ENCODE assay signal across 8 mouse cellular contexts in the genomic region with DNA sequence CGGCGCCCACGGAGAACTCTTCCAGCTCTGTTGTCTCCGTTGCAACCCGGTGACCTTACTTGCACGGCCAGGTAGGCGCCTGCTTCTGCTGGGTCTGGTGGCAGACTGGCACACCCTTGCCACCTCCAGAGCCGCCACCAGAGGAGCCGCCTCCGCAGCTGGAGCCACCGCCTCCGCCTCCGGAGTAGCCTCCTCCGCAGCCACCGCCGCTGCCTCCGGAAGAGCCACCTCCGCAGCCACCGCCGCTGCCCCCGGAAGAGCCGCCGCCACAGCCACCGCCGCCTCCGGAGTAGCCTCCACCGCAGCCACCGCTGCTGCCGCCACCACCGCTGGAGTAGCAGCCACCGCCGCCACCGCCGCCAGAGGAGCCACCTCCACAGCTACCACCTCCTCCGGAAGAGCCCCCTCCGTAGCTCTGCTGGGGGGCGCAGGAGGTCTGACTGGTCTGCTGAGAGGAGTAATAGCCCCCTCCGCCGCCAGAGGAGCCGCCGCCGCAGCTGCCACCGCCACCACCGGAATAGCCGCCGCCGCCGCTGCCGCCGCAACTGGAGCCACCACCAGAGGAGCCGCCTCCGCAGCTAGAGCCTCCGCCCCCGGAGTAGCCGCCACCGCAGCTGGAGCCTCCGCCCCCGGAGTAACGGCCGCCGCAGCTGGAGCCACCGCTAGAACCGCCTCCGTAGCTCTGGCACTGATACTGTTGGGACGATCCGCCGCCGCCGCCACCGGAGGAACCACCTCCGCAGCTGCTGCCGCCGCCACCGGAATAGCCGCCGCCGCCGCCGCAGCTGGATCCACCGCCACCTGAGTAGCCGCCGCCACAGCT. TPM values are rescaled to one million over a fixed set of nuclear protein-coding genes. Genes with fewer than 3 reads are reported as not detected.
A peak's percentile ranks its signal among the peaks of the same experiment; 100 is the strongest.
DNase-seq lines count a peak whose midpoint lies in the region; ATAC-seq and TF ChIP-seq lines count a peak whose summit lies in the region.

No protein-coding gene starts in this region.

- ATAC-seq in common myeloid progenitor, adult 5-6 weeks (replicated peaks; ENCODE audit: low read depth, poor library complexity, severe bottlenecking), result peak; percentile 65
- ATAC-seq in intestine, embryonic 14.5 days (replicated peaks; ENCODE audit: low FRiP score, low TSS enrichment, low read depth), result peak; percentile 78
- no peak for ATAC-seq in monocyte, adult 5-6 weeks (replicated peaks; ENCODE audit: insufficient number of reproducible peaks, low FRiP score, low TSS enrichment, poor library complexity, severe bottlenecking)

- TF ChIP-seq POLR2A in spleen, adult 2 months (IDR thresholded peaks at IDR 0.05; ENCODE audit: low read depth, low read length), result no peak

- H3K4me1 ChIP-seq in intestine, embryonic 14.5 days (replicated peaks; ENCODE audit: control insufficient read depth, insufficient read depth, low read length), result no peaks in the 10 kb centered on the region
- peaks cover 16% of the 10 kb centered on the region for H3K4me1 ChIP-seq in megakaryocyte, embryonic 14.5 days
- H3K4me1 ChIP-seq in spleen, adult 2 months (ENCODE audit: control insufficient read depth, insufficient read depth, insufficient read length), result peaks cover 7% of the 10 kb centered on the region; the same call in 1 of the 2 replicates

- no peaks in the 10 kb centered on the region for H3K9me3 ChIP-seq in intestine, embryonic 14.5 days (ENCODE audit: control insufficient read depth, low read length)
- peaks cover 17% of the 10 kb centered on the region for H3K9me3 ChIP-seq in megakaryocyte, embryonic 14.5 days

- no peak overlapping the region for H3K27ac ChIP-seq in intestine, embryonic 14.5 days (ENCODE audit: low read depth)
- H3K27ac ChIP-seq in spleen, adult 2 months (ENCODE audit: insufficient read depth, low read length), result 0 out of 2 replicates have a peak overlapping the region, but pooled peaks have one; percentile 4

- H3K27me3 ChIP-seq in intestine, embryonic 14.5 days (replicated peaks; ENCODE audit: control insufficient read depth, insufficient read depth, low read length), result peaks cover 42% of the 10 kb centered on the region
- peaks cover 61% of the 10 kb centered on the region for H3K27me3 ChIP-seq in megakaryocyte, embryonic 14.5 days (replicated peaks)
- peaks cover 25% of the 10 kb centered on the region for H3K27me3 ChIP-seq in spleen, adult 2 months (ENCODE audit: control insufficient read depth, insufficient read depth, low read length)

- intact Hi-C loops in left cerebral cortex, postnatal 10 days (cut with DNase I), result no loop called here

- no peaks in the 10 kb centered on the region for H3K36me3 ChIP-seq in intestine, embryonic 14.5 days (ENCODE audit: control insufficient read depth, insufficient read depth, low read length)
- no peaks in the 10 kb centered on the region for H3K36me3 ChIP-seq in megakaryocyte, embryonic 14.5 days (replicated peaks; ENCODE audit: low read length)
- no peaks in the 10 kb centered on the region for H3K36me3 ChIP-seq in spleen, adult 2 months (ENCODE audit: control insufficient read depth, insufficient read depth, low read length)

- H3K9ac ChIP-seq in intestine, embryonic 14.5 days (ENCODE audit: low read length), result peak overlapping the region; percentile 46

- no peak for TF ChIP-seq CTCF in spleen, adult 2 months (IDR thresholded peaks at IDR 0.05; ENCODE audit: extremely low read depth, insufficient read depth, insufficient read length, insufficient replicate concordance)

- DNase-seq in adrenal gland, adult (ENCODE audit: inconsistent age in 2 of 2, low spot score in 1 of 2), result peak; percentile 80 to 93
- peak; percentile 54 for DNase-seq in gastrocnemius, postnatal 25 days
- DNase-seq in intestine, embryonic 14.5 days (ENCODE audit: low spot score), result peak; percentile 82
- DNase-seq in left cerebral cortex, postnatal 10 days (ENCODE audit: extremely low spot score in 1 of 2, low spot score in 2 of 2), result peak; percentile 46 to 88
- DNase-seq in spleen, adult 2 months (ENCODE audit: low read depth in 1 of 2, low spot score in 2 of 2), result peak in 1 of 2 experiments; percentile 5

- H3K4me3 ChIP-seq in intestine, embryonic 14.5 days (ENCODE audit: low read depth, low read length), result peak overlapping the region; percentile 57
- H3K4me3 ChIP-seq in megakaryocyte, embryonic 14.5 days (replicated peaks), result peak overlapping the region; percentile 88
- peak overlapping the region; percentile 54 for H3K4me3 ChIP-seq in spleen, adult 2 months (ENCODE audit: extremely low read depth, insufficient read depth, insufficient read length)

- WGBS in intestine, embryonic 14.5 days, result 1% methylated on average over 76 of the region's 82 CpGs
- 2% methylated on average over 71 of the region's 82 CpGs for WGBS in spleen, adult 2 months

- peak overlapping the region; percentile 91 for H3K4me2 ChIP-seq in intestine, embryonic 14.5 days (ENCODE audit: low read length)

RNA-seq across cellular contexts. Expression of a gene that starts 2.3 kb away (rescaled TPM):
- total RNA-seq in common myeloid progenitor, adult 5-6 weeks (2017), result not detected in 2 replicates
- total RNA-seq in gastrocnemius, postnatal 25 days (2021), result not detected
- polyA plus RNA-seq in intestine, embryonic 14.5 days (2014; fragmentation: Nextera tagmentation; extraction: Ambion mirVana), result 0.09 TPM in 2 replicates
- total RNA-seq in left cerebral cortex, postnatal 10 days (2021), result 1 to 10 TPM; 6.2 to 6.6 TPM
- polyA plus RNA-seq in megakaryocyte, embryonic 14.5 days (2012; ENCODE audit: insufficient read depth, low replicate concordance), result not detected in 2 replicates
- polyA plus RNA-seq in spleen, adult 2 months (2012; rRNA removed), result 0.07 and 0.09 TPM in 2 replicates
- total RNA-seq in monocyte, adult 5-6 weeks (2017), result not detected in 3 replicates

RNA-seq across cellular contexts. Expression of a gene that starts 43.1 kb away (rescaled TPM):
- not detected in 2 replicates for total RNA-seq in common myeloid progenitor, adult 5-6 weeks (2017)
- not detected for total RNA-seq in gastrocnemius, postnatal 25 days (2021)
- not detected in 2 replicates for polyA plus RNA-seq in intestine, embryonic 14.5 days (2014; fragmentation: Nextera tagmentation; extraction: Ambion mirVana)
- total RNA-seq in left cerebral cortex, postnatal 10 days (2021), result not detected
- not detected in 2 replicates for polyA plus RNA-seq in megakaryocyte, embryonic 14.5 days (2012; ENCODE audit: insufficient read depth, low replicate concordance)
- polyA plus RNA-seq in spleen, adult 2 months (2012; rRNA removed), result not detected in 2 replicates
- not detected in 3 replicates for total RNA-seq in monocyte, adult 5-6 weeks (2017)
